Mouse (Mus musculus) liver, adult 2 months (tissue): Measurements from ENCODE around the gene Prdm16. TPM values are rescaled to one million over a fixed set of nuclear protein-coding genes. Genes with fewer than 3 reads are reported as not detected.

Experiments
- DNase-seq: peaks from one replicate; pipeline ENCODE4 v3.0.0-alpha.2; 2011; ENCODE audit warnings: low read depth, low spot score; ENCODE audit errors: extremely low read depth
- H3K27ac ChIP-seq: fragments of 200-500 bp; replicated peaks from 2 replicates; pipeline ENCODE4 v1.5.1; 2012; ENCODE audit warnings: low read depth, mild to moderate bottlenecking, control low read depth, inconsistent platforms, low read length; ENCODE audit not compliant: insufficient read depth
- H3K27me3 ChIP-seq: fragments of 200-500 bp; 2 replicates; pipeline ENCODE4 v1.6.1; 2012; ENCODE audit warnings: mild to moderate bottlenecking, moderate library complexity, low read length, inconsistent platforms; ENCODE audit not compliant: control insufficient read depth, insufficient read depth
- H3K36me3 ChIP-seq: fragments of 200-500 bp; 2 replicates; pipeline ENCODE4 v1.6.1; 2012; ENCODE audit warnings: low read length, inconsistent platforms; ENCODE audit not compliant: control insufficient read depth, insufficient read depth
- H3K4me1 ChIP-seq: fragments of 200-500 bp; 2 replicates; pipeline ENCODE4 v1.6.1; 2011; ENCODE audit warnings: low read length; ENCODE audit not compliant: control insufficient read depth, insufficient read depth
- H3K4me3 ChIP-seq: fragments of 200-500 bp; 2 replicates; pipeline ENCODE4 v1.5.1; 2011; ENCODE audit warnings: low read depth, mild to moderate bottlenecking, control low read depth, low read length, moderate library complexity; ENCODE audit not compliant: insufficient read depth
- H3K79me2 ChIP-seq: fragments of 200-500 bp; 2 replicates; pipeline ENCODE4 v1.6.1; 2012; ENCODE audit warnings: inconsistent platforms, mild to moderate bottlenecking, low read length, moderate library complexity; ENCODE audit not compliant: control insufficient read depth, insufficient read depth
- H3K9ac ChIP-seq: fragments of 200-500 bp; 2 replicates; pipeline ENCODE4 v1.6.1; 2012; ENCODE audit warnings: low read depth, mild to moderate bottlenecking, control low read depth, inconsistent platforms, low read length
- CTCF ChIP-seq: fragments of 200-500 bp; IDR thresholded peaks from 2 replicates; pipeline ENCODE4 v1.5.1; 2011; ENCODE audit warnings: low read depth, low read length, control low read depth
- POLR2A ChIP-seq: fragments of 200-500 bp; IDR thresholded peaks from 2 replicates; pipeline ENCODE4 v1.6.1; 2011; ENCODE audit warnings: low read length, control low read depth; ENCODE audit not compliant: insufficient read depth; ENCODE audit errors: extremely low read depth
- WGBS: fragments of 180-500 bp; shearing (Covaris S2); methylation state at CpG from one replicate; pipeline ENCODE4 v1.1.7; 2018; 5-methylcytosine and 5-hydroxymethylcytosine counted together
- polyA plus RNA-seq: library from polyadenylated mRNA; depleted of rRNA; stranded (reverse); fragments of >200 nt; gene quantifications from 2 replicates; pipeline ENCODE4 v1.2.3, GENCODE M21; 2012
- total RNA-seq: library from RNA; depleted of rRNA; stranded (reverse); fragments of >200 nt; gene quantifications from 2 replicates; pipeline ENCODE4 v1.2.3, GENCODE M21; 2014

Prdm16 gene
- total and polyA plus RNA-seq, 2 experiments = 0.22 to 0.37 TPM

DNA sequence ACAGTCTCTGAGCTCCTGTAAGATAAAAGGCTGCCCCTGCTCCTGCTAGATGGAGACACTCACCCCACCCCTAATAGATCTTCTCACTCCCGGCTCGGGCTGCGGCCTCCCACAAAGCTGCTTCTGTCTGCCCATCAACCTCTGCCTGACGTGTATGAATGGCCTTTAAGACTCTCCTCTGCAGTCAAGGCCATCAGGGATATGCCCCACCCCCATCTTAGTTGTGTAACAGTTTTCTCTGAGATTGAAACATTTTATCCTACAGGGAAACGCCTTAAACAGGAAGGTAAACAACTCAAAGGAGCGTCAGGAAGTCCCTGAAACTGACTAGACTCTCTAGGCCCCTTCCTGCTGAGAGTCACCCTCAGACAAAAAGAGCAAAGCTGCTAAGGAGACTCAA lies 24.6 kb upstream of the Prdm16 start:
- H3K36me3 ChIP-seq = no peaks in the 10 kb centered on the region
- no peaks in the 10 kb centered on the region for H3K27me3 ChIP-seq
- no peaks in the 10 kb centered on the region for H3K79me2 ChIP-seq
- H3K9ac ChIP-seq = no peak overlapping the region
- no peak overlapping the region for H3K27ac ChIP-seq
- TF ChIP-seq CTCF (no peak), POLR2A (no peak)
- DNase-seq = no peak
- WGBS = 68% methylated on average over 6 of the region's 6 CpGs
- H3K4me3 ChIP-seq = no peak overlapping the region
- H3K4me1 ChIP-seq = no peaks in the 10 kb centered on the region

- no peak for TF ChIP-seq CTCF
- no peak for TF ChIP-seq POLR2A
- Histone ChIP-seq H3K9ac (no peak overlapping the region), H3K4me3 (no peak overlapping the region), H3K4me1 (no peaks in the 10 kb centered on the region), H3K27me3 (no peaks in the 10 kb centered on the region), H3K27ac (no peak overlapping the region), H3K36me3 (no peaks in the 10 kb centered on the region), H3K79me2 (no peaks in the 10 kb centered on the region)
- no peak for DNase-seq
These were observed 23.4 kb upstream of the Prdm16 start for GRCm38 (mm10) chr4:154660025-154660424.

GRCm38 (mm10) chr4:154655134-154655910 lies 18.6 kb upstream of the Prdm16 start:
- no peak overlapping the region for H3K27ac ChIP-seq
- no peak overlapping the region for H3K9ac ChIP-seq
- no peak for DNase-seq
- H3K36me3 ChIP-seq = no peaks in the 10 kb centered on the region
- H3K4me3 ChIP-seq = no peak overlapping the region
- WGBS = 75% methylated on average over 15 of the region's 15 CpGs
- no peaks in the 10 kb centered on the region for H3K79me2 ChIP-seq
- H3K4me1 ChIP-seq = no peaks in the 10 kb centered on the region
- H3K27me3 ChIP-seq = no peaks in the 10 kb centered on the region; the same call in 1 of the 2 replicates
- TF ChIP-seq POLR2A (no peak), CTCF (no peak)

DNA sequence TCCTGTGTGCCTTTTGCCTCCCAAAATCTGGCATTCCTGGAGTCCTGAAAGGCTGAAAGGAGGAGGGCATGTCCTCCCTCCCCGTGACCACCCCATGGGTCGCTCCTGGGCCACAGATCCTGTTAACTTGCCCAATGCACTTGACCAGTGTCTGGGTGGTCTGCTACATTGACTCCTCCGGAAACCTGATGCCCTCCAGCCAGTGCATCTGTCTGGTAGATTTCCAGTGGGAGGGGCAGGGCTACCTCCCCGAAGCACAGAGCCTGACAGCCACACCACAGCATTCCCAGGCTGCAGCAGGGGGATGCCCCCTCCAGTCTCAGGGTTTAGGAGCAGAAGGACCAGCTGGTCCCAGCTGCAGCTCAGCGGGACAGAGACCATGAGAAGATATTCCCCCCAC lies 15.8 kb upstream of the Prdm16 start:
- no peak overlapping the region for H3K27ac ChIP-seq
- H3K79me2 ChIP-seq = no peaks in the 10 kb centered on the region
- H3K4me1 ChIP-seq = no peaks in the 10 kb centered on the region
- H3K4me3 ChIP-seq = no peak overlapping the region
- TF ChIP-seq CTCF = no peak
- TF ChIP-seq POLR2A = no peak
- H3K27me3 ChIP-seq = no peaks in the 10 kb centered on the region; the same call in 1 of the 2 replicates
- H3K9ac ChIP-seq = no peak overlapping the region
- 34% methylated on average over 5 of the region's 5 CpGs for WGBS
- no peaks in the 10 kb centered on the region for H3K36me3 ChIP-seq
- DNase-seq = no peak

DNA sequence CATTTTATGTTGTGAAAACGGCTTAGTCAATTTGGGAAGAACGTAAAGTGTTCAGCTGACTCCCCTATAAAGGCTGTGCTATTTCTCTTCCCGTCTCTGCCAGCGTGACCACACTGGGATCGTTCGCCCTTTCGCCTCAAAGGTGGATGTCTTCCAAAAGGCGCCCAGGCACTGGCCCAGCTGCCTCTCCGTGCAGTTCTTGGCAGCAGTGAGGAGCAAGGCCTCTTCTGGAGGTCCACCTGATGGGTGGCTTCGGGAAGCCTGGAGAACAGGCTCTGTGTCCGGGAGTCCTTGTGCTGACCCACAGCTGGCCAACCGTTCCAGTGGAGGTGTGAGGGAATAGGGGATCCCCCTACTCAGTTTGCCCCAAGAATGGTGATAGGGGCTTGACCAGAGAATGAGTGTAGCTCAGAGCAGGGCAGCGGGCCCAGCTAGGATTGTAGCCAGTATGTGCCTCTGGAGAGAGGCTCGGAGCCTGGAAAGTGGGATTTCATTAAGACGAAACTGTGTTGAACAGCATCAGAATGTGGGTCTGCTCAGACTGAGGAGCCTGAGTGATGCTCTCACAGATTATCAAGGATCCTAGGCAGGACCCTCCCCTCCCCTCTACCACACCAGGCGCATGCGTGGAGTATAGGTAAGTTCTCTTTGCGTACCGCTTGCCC lies 12.5 kb upstream of the Prdm16 start:
- Histone ChIP-seq H3K79me2 (no peaks in the 10 kb centered on the region), H3K27me3 (no peaks in the 10 kb centered on the region; the same call in 1 of the 2 replicates), H3K9ac (no peak overlapping the region), H3K4me3 (no peak overlapping the region), H3K4me1 (no peaks in the 10 kb centered on the region), H3K36me3 (no peaks in the 10 kb centered on the region), H3K27ac (no peak overlapping the region)
- TF ChIP-seq CTCF (no peak), POLR2A (no peak)
- 84% methylated on average over 19 of the region's 19 CpGs for WGBS
- no peak for DNase-seq

DNA sequence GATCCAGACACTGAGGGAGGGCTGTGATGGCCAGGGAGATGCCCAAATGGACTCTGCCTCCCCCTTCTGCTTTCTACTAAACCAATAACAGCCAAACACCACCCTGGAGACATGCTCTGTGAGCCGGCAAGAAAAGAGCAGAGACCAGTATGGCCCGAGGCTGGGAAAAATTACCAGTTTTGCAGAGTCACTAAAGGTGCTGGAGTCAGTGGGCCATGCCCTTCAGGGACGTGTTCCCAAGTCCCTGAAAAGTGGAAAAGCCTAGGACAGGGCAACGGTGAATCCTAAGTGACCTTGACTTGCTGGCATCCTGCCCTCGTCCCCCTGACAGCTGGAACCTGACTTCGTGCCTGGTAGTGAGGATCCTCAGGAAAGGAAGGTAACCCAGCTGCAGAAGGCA lies 5.8 kb upstream of the Prdm16 start:
- 11% methylated on average over 6 of the region's 6 CpGs for WGBS

More for the DNA sequence above, 5.8 kb upstream of the Prdm16 start:
- Histone ChIP-seq H3K36me3 (no peaks in the 10 kb centered on the region), H3K9ac (no peak overlapping the region), H3K4me3 (no peak overlapping the region), H3K27ac (no peak overlapping the region), H3K4me1 (no peaks in the 10 kb centered on the region), H3K27me3 (peaks cover 9% of the 10 kb centered on the region), H3K79me2 (no peaks in the 10 kb centered on the region)
- no peak for DNase-seq
- TF ChIP-seq CTCF (no peak), POLR2A (no peak)
